Mouse (Mus musculus) kidney, adult 11 months (tissue): ENCODE data around the gene Kcnq2.

ENCODE experiments used
- DNase-seq: peaks from one replicate; pipeline ENCODE4 v3.0.0; 2022

The Kcnq2 gene

GRCm38 (mm10) chr2:181090123-181090522 lies 45.0 kb downstream of the Kcnq2 start:
- DNase-seq: no peak

GRCm38 (mm10) chr2:181084997-181085396 lies 50.1 kb downstream of the Kcnq2 start:
- no peak for DNase-seq

DNA sequence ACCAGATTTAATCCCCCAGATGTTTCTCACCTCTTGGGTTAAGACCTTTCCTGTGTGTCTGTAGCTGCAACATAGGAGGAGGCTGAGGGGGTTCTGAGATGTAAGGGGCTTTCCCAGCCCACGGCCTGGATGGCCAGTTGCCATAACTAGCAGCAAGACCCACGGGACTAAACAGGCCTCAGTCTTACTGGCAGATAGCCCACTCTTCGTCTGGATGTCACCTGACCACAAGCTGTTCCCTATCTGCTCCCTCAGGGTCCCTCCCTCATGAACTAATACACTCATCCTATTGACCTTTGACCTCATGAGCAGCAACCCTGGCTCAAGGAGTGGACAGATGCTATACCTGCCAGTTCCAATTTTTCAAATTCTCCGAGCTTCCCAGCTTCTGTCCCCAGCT lies 51.2 kb downstream of the Kcnq2 start:
- DNase-seq: no peak

DNA sequence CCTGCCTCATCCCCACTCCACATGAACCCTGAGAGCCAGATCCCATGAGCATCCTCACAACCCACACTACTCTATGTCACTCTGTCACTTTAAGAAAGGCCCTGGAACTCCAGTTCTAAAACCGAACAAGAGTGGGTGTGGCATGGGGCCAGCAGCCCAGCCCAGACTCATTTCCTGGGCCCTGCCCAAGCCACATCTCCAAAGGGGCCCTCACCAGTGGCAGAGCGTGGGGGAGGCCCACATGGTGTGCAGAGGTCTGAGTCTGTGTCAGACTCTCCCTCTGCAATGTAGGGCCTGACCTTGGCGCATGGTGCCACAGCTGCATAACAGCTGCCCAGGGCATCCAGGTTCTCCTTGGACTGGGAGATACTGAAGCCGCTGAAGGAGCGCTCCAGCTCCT lies 54.2 kb downstream of the Kcnq2 start:
- no peak for DNase-seq

- DNase-seq: no peak
These were observed 55.6 kb downstream of the Kcnq2 start for GRCm38 (mm10) chr2:181079518-181079917.

DNA sequence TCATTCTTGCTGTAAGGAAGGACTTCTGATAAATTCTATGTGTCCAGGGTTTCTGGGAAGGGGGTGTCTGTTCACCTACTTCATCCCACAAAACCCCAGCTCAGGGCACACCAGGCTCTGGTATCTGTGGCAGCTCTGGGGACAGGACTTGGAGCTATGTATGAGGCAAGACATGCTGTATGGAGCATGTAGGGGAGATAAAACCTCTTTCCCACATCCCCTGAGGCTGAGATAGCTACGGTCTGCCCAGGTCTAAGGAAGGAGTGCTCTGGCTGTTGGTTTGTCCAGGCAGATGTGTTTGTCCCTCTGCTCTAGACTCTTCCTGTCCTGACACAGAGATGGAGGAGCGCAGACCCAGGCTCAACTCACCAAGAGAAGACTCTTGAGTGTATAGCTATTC lies 56.2 kb downstream of the Kcnq2 start:
- no peak for DNase-seq

- no peak for DNase-seq
These were observed 59.6 kb downstream of the Kcnq2 start for GRCm38 (mm10) chr2:181075501-181075900.

GRCm38 (mm10) chr2:181072403-181072714 lies 62.7 kb downstream of the Kcnq2 start:
- DNase-seq: no peak

DNA sequence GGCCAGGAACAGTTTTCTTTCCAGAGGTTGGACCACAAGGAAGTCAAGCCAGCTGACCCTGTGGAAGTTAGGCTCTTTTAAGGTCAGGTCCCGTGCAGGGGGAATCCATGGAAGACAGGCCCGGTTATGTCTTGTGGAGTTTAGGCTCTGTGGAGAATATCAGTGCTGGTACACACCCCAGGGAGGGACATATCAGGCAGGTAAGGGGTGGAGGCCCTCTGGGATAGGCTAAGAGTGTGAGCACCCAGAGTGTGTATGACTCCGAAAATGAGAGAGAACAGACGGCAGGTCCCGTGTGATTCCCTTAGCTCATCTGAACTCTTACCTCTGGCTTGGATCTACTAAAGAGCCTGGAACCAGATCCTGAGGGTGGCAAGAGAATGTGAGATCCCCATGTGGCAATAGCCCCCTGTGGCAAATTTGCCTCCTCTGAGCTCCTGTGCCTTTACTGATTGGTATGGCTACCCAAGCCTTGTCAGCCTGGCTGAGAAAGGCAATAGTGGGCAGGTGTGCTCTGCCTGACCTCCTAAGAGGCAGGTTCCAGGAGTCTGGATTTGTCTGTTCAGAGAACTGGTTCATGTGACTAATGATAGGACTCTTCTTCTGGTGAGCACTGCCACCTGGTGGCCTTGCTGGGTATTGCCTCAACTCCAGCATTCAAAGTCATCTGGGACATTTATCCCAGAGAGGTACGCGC lies 63.2 kb downstream of the Kcnq2 start:
- peak; percentile 73 for DNase-seq

- DNase-seq: no peak
These were observed 65.0 kb downstream of the Kcnq2 start for GRCm38 (mm10) chr2:181070136-181070535.

GRCm38 (mm10) chr2:181068499-181068898 lies 66.6 kb downstream of the Kcnq2 start:
- no peak for DNase-seq

- DNase-seq: no peak
These were observed 69.3 kb downstream of the Kcnq2 start for GRCm38 (mm10) chr2:181065827-181066226.

- peak; percentile 69 for DNase-seq
These were observed 75.0 kb downstream of the Kcnq2 start for GRCm38 (mm10) chr2:181060127-181060526.

GRCm38 (mm10) chr2:181058193-181058592 lies 76.9 kb downstream of the Kcnq2 start:
- DNase-seq: no peak

DNA sequence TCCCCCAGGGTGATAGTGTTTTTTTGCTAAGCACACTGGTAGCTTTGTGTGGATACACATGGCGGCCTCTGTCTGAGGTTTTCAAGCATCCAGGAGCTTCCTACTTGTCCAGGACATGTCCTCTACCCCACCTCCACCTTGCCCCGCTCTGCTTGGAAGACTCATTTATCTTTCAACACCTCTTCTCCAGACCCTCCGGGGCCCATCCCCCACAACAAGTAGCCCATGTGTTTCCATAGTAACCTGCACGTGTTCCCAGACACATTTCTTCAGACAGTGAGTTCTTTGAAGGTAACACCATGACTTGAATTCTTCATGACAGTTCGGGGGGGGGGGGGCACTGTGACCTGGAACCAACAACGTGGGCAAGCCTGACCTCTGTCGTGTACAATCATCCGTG lies 77.8 kb downstream of the Kcnq2 start:
- no peak for DNase-seq

- no peak for DNase-seq
These were observed 82.9 kb downstream of the Kcnq2 start for GRCm38 (mm10) chr2:181052171-181052570.

DNA sequence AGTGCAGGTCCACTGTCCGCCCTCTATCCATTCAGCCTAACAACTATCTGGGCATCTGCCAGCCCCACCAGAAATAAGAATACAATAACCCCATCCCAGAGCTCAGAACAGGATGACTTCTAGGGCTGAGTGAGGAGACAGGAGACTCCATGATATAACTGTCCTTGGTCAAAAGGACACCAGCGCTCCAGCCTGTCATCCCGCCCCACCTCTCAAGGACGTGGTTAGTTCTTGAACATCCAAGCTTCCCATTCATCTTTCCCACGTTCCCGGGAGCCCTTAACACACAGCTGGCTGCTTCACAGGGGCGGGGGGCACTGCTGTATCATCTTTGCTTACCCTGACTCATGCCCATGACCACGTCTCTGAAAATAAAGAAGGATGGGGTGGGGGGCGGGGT lies 86.1 kb downstream of the Kcnq2 start:
- no peak for DNase-seq

DNA sequence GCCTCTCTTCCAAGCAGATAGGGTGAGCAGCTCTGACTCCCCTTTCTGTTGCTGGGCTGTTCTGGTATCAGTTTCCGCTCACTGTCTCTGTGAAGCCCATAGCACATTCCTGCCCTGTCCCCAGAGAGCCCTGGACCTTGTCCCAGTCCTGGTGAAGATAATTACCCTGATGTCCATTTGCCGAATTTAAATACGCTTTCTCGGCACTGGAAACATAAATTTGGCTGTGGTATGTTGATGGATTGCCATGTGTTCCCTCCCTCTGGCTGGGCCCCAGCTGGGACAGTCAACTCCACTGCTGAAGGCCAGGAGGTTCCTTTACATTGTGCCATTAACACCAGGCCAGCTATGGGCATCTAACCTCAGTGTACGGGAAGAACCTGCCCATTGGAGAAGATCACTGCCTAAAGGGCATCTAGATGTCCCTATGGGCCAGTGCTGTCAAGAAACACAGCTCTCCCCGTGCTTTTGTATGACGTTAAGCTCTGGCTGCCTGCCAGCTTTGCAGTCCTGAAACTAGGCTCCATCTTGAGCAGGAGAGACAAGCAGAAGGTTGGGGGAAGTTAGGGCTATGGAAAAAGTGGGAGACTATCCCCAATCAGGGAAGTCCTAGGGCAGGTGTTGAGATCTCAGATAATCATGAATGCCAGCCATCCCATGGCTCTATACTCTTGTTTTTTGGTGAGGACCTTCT lies 86.7 kb downstream of the Kcnq2 start:
- peak; percentile 43 for DNase-seq

DNA sequence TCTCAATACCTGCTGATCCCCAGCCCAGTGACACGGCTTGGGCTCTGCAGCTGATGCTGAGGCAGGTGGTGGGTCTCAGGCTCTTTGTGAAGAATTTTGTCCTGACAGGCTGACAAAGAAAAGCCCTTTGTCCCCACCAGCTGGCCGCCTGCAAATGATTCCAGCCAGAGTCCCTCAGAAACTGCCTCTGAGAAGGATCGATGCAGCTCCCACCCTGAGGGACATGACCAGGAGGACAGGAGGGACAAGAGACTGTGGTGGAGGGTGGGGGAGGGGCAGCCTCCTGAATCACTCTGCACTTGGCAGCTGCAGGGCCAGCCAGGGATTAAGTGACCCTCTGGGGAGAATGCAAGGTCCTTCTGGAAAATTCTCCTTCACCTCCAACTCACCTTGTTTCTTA lies 91.1 kb downstream of the Kcnq2 start:
- DNase-seq: no peak

GRCm38 (mm10) chr2:181043437-181043836 lies 91.7 kb downstream of the Kcnq2 start, which contains the start of gene Chrna4:
TSS of gene Chrna4 (minus strand) at chr2:181043546.
- DNase-seq: peak; percentile 83

DNA sequence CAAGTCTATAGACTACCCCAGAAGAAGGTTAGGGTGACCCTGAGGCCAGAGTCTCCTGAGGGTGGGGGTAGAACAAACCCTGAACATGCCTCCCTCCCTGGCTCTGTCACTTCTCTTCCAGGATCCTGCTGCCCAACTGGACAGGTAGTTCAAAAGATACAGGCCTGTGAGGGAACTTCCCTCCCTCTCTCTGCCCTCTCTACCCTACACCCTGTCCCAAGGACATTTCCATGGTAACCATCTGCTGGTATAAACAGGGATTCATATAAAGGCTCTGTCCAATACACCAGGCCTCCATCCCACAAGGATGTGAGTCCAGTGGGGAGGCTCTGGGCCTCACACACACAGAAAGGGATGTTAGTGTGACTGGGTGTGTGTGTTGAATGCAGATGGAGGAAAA lies 92.7 kb downstream of the Kcnq2 start:
- DNase-seq: no peak

DNA sequence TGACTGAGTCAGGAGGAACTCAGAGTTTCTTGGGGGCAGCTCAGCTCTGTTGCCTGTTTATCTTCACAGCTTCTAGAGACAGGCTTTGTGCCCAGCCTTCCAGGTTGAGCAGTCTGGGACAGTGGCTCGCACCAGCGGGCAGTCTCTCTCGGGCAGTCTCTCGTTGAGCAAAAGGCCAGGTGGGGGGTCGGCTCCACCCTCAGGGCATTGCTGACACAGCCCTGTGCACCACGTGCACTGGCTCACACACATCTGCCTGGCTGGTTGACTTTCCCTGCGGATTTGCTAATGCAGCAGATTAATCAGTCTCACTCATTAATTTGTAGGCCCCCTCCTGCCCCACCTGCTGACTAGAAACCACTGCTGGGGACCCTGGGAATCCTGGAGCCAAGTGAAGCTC lies 93.2 kb downstream of the Kcnq2 start:
- peak; percentile 91 for DNase-seq

DNA sequence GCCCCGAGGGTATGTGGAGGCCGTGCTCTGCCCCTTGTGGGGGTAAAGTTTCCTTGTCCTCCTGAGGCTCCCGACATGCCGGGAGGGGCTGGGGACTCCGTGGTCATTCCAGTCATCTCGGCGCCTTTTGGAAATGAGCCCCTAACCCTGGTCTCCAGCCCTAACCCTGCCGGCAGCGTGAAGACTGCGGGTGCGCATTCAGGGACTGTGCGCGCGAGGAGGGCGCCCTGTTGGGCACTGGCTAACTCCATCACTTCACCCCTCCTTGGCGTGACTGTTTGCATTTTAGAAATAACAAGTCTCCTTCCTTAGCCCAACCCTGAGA lies 95.8 kb downstream of the Kcnq2 start:
- no peak for DNase-seq

- DNase-seq: no peak
These were observed 96.3 kb downstream of the Kcnq2 start for GRCm38 (mm10) chr2:181038644-181039355.
